Mouse (Mus musculus) neural tube, embryonic 15.5 days (tissue): ENCODE results near the gene Cpeb3. TPM values are rescaled to one million over a fixed set of nuclear protein-coding genes. Genes with fewer than 3 reads are reported as not detected.

Experiments
- ATAC-seq: fragments of 200-750 bp; cut with Nextera tagmentation; 2 replicates; pipeline ENCODE4 v1.8.0; 2017; ENCODE audit warnings: mild to moderate bottlenecking, moderate TSS enrichment, moderate library complexity; ENCODE audit not compliant: low FRiP score
- H3K27ac ChIP-seq: fragments of 300-500 bp; sonication (generic); replicated peaks from 2 replicates; pipeline ENCODE4 v1.5.1; 2015; ENCODE audit warnings: mild to moderate bottlenecking, inconsistent platforms
- H3K27me3 ChIP-seq: fragments of 300-500 bp; sonication (generic); replicated peaks from 2 replicates; pipeline ENCODE4 v1.6.1; 2015; ENCODE audit warnings: inconsistent platforms
- H3K36me3 ChIP-seq: fragments of 300-500 bp; sonication (generic); 2 replicates; pipeline ENCODE4 v1.6.1; 2015; ENCODE audit warnings: inconsistent platforms
- H3K4me1 ChIP-seq: fragments of 300-500 bp; sonication (generic); 2 replicates; pipeline ENCODE4 v1.6.1; 2015; ENCODE audit warnings: inconsistent platforms
- H3K4me2 ChIP-seq: fragments of 300-500 bp; sonication (generic); 2 replicates; pipeline ENCODE4 v1.6.1; 2015; ENCODE audit warnings: inconsistent platforms, mild to moderate bottlenecking, moderate library complexity
- H3K4me3 ChIP-seq: fragments of 300-500 bp; sonication (generic); replicated peaks from 2 replicates; pipeline ENCODE4 v1.5.1; 2015; ENCODE audit warnings: mild to moderate bottlenecking, inconsistent platforms
- H3K9ac ChIP-seq: fragments of 300-500 bp; sonication (generic); replicated peaks from 2 replicates; pipeline ENCODE4 v1.6.1; 2015; ENCODE audit warnings: mild to moderate bottlenecking, inconsistent platforms
- H3K9me3 ChIP-seq: fragments of 300-500 bp; sonication (generic); replicated peaks from 2 replicates; pipeline ENCODE4 v1.6.1; 2016; ENCODE audit warnings: inconsistent platforms
- WGBS: fragments of 180-500 bp; shearing (Covaris S2); methylation state at CpG from one replicate; pipeline ENCODE4 v1.1.7; 2015; ENCODE audit warnings: mixed read lengths; 5-methylcytosine and 5-hydroxymethylcytosine counted together
- polyA plus RNA-seq: library from polyadenylated mRNA; unstranded; fragments of >200 nt; fragmentation: Nextera tagmentation; extraction: Ambion mirVana; gene quantifications from 2 replicates; pipeline ENCODE4 v1.2.1, GENCODE M21; 2015

Cpeb3 gene
- polyA plus RNA-seq, 1 experiment from 2014 or later, result 12.0 TPM

GRCm38 (mm10) chr19:37018931-37019330 lies 189.5 kb downstream of the Cpeb3 start:
- Histone ChIP-seq H3K4me3 (peak overlapping the region; percentile 28), H3K36me3 (peaks cover 7% of the 10 kb centered on the region), H3K9ac (no peak overlapping the region), H3K4me2 (peak overlapping the region; percentile 53), H3K4me1 (0 out of 2 replicates have a peak, but pooled peaks cover 4% of the 10 kb centered on the region), H3K27me3 (no peaks in the 10 kb centered on the region), H3K9me3 (0 out of 2 replicates have a peak, but pooled peaks cover 5% of the 10 kb centered on the region), H3K27ac (no peak overlapping the region)
- 59% methylated on average over 5 of the region's 5 CpGs for WGBS
- no peak for ATAC-seq

GRCm38 (mm10) chr19:37018411-37018810 lies 190.0 kb downstream of the Cpeb3 start:
- no peak overlapping the region for H3K9ac ChIP-seq
- H3K27ac ChIP-seq, result no peak overlapping the region
- H3K4me2 ChIP-seq, result peak overlapping the region; percentile 53
- WGBS, result 7% methylated on average over 26 of the region's 26 CpGs
- peak; percentile 89 for ATAC-seq
- 0 out of 2 replicates have a peak, but pooled peaks cover 5% of the 10 kb centered on the region for H3K9me3 ChIP-seq
- peak overlapping the region; percentile 28 for H3K4me3 ChIP-seq
- no peaks in the 10 kb centered on the region for H3K27me3 ChIP-seq
- 0 out of 2 replicates have a peak, but pooled peaks cover 4% of the 10 kb centered on the region for H3K4me1 ChIP-seq
- H3K36me3 ChIP-seq, result peaks cover 12% of the 10 kb centered on the region

- Histone ChIP-seq H3K4me2 (no peak overlapping the region), H3K4me3 (no peak overlapping the region), H3K27me3 (no peaks in the 10 kb centered on the region), H3K9ac (no peak overlapping the region), H3K27ac (no peak overlapping the region), H3K9me3 (0 out of 2 replicates have a peak, but pooled peaks cover 5% of the 10 kb centered on the region), H3K36me3 (peaks cover 22% of the 10 kb centered on the region), H3K4me1 (0 out of 2 replicates have a peak, but pooled peaks cover 4% of the 10 kb centered on the region)
- ATAC-seq, result no peak
- WGBS, result 97% methylated on average over 6 of the region's 6 CpGs
Measured at GRCm38 (mm10) chr19:37016890-37017289, 191.5 kb downstream of the Cpeb3 start.

GRCm38 (mm10) chr19:37014173-37014939 lies 194.0 kb downstream of the Cpeb3 start:
- H3K36me3 ChIP-seq, result peaks cover 44% of the 10 kb centered on the region

GRCm38 (mm10) chr19:37013461-37013860 lies 194.9 kb downstream of the Cpeb3 start:
- no peak overlapping the region for H3K9ac ChIP-seq
- H3K4me1 ChIP-seq, result no peaks in the 10 kb centered on the region
- 95% methylated on average over 6 of the region's 6 CpGs for WGBS
- H3K4me2 ChIP-seq, result no peak overlapping the region
- no peak overlapping the region for H3K4me3 ChIP-seq
- no peak for ATAC-seq
- H3K27me3 ChIP-seq, result no peaks in the 10 kb centered on the region
- peaks cover 49% of the 10 kb centered on the region for H3K36me3 ChIP-seq
- H3K9me3 ChIP-seq, result 0 out of 2 replicates have a peak, but pooled peaks cover 5% of the 10 kb centered on the region
- no peak overlapping the region for H3K27ac ChIP-seq

More at GRCm38 (mm10) chr19:37014173-37014939, 194.0 kb downstream of the Cpeb3 start:
- Histone ChIP-seq H3K4me2 (no peak overlapping the region), H3K9ac (no peak overlapping the region), H3K27me3 (no peaks in the 10 kb centered on the region), H3K4me3 (no peak overlapping the region), H3K4me1 (no peaks in the 10 kb centered on the region), H3K9me3 (0 out of 2 replicates have a peak, but pooled peaks cover 5% of the 10 kb centered on the region), H3K27ac (no peak overlapping the region)
- ATAC-seq, result no peak
- 91% methylated on average over 8 of the region's 8 CpGs for WGBS

GRCm38 (mm10) chr19:37009878-37010281 lies 198.5 kb downstream of the Cpeb3 start:
- Histone ChIP-seq H3K27me3 (no peaks in the 10 kb centered on the region), H3K9me3 (no peaks in the 10 kb centered on the region), H3K4me3 (no peak overlapping the region), H3K36me3 (peaks cover 63% of the 10 kb centered on the region), H3K4me2 (no peak overlapping the region), H3K27ac (no peak overlapping the region), H3K4me1 (no peaks in the 10 kb centered on the region), H3K9ac (no peak overlapping the region)
- no peak for ATAC-seq
- 95% methylated on average over 3 of the region's 3 CpGs for WGBS

GRCm38 (mm10) chr19:37004557-37004956 lies 203.8 kb downstream of the Cpeb3 start:
- Histone ChIP-seq H3K36me3 (peaks cover 66% of the 10 kb centered on the region), H3K4me3 (no peak overlapping the region), H3K4me1 (no peaks in the 10 kb centered on the region), H3K9ac (no peak overlapping the region), H3K9me3 (no peaks in the 10 kb centered on the region), H3K27me3 (no peaks in the 10 kb centered on the region), H3K4me2 (no peak overlapping the region), H3K27ac (no peak overlapping the region)
- ATAC-seq, result no peak
- WGBS, result 98% methylated on average over 5 of the region's 5 CpGs

Other genes with a start within 250 kb of the Cpeb3 start
- gene March5, start 1.1 kb downstream of the Cpeb3 start, polyA plus RNA-seq, result 98.7 and 104 TPM in 2 replicates
- 47.2 and 54.6 TPM in 2 replicates for gene Ide, start 129.3 kb upstream of the Cpeb3 start, polyA plus RNA-seq
- 6.3 and 18.6 TPM in 2 replicates for gene Kif11, start 167.8 kb upstream of the Cpeb3 start, polyA plus RNA-seq
- 6.1 and 7.2 TPM in 2 replicates for gene Hhex, start 226.2 kb upstream of the Cpeb3 start, polyA plus RNA-seq